Mouse (Mus musculus): Measurements from ENCODE around the gene Eapp.

- TF ChIP-seq ZC3H11A (IDR thresholded peaks at IDR 0.05; ENCODE audit: borderline replicate concordance, low read depth, low read length) (no peak), CHD2 (IDR thresholded peaks at IDR 0.05; ENCODE audit: low read depth, low read length) (no peak)
These were observed 39.7 kb downstream of the Eapp start for GRCm38 (mm10) chr12:54656039-54656395.

Measured in ES-E14 (cell line).